Mouse (Mus musculus): ENCODE results near the gene Sbk1. TPM values are rescaled to one million over a fixed set of nuclear protein-coding genes. Genes with fewer than 3 reads are reported as not detected.

Sbk1 gene
- 24.0 and 24.5 TPM in 2 replicates for polyA plus RNA-seq (2016; fragmentation: Nextera tagmentation; extraction: Ambion mirVana)

DNA sequence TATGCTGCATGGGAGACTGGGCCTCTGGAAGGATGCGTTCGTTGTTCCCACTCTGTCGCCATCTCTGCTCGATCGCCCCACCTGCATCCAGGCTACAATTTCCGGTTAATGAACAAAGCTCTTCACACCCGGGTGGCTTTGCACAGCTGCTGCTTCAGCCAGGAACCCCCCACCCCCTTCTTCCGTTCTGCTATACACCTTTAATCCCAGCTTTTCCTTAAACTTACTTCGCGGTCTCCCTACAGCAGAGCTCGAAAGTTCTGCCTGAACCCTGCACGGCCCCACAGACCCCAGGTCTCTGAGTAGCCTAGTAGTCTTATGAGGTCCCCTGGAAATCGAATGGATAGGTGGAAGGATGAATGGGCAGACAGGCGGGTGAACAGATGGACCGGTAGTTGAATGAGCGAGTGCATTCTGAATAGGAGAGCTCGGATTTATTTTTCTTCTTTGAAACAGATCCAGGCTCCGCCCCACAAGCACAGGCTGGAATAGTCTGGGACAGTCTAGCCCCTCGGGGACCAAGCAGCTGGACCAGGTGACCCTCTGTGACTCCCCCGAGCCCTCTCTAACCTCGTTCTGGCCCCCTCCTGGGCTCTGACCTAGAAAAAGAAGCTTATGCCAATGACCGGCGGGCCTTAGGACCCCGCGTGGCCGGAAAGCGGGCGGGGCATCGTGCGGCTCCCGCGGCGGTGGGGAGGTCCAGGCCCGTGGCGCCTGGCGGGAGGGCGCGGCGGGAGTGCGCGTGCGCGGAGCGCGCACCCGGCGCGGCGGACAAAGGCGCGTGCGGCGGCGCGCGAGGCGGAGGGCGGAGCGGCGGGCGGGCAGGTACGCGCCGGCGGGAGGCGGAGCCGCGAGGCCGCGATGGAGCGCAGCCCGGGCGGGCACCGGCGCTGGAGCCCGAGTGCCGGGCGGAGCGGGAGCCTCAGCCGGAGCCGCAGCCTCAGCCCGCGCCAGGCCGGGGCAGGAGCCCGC, at the start of gene Sbk1:
Gene Sbk1 (plus strand): TSS at position 908 of the 972 bp plus-strand sequence.
- peak within 1 kb of the TSS; percentile 83 for H3K27ac ChIP-seq (ENCODE audit: poor library complexity, severe bottlenecking)
- ATAC-seq (ENCODE audit: insufficient number of reproducible peaks, low FRiP score) = peak; percentile 93
- 1% methylated on average over 84 of the region's 85 CpGs for WGBS
- peaks cover 30% of the 10 kb centered on the region for H3K4me1 ChIP-seq (replicated peaks)
- peaks cover 16% of the 10 kb centered on the region; the same call in 1 of the 2 replicates for H3K36me3 ChIP-seq
- H3K4me2 ChIP-seq = peak within 1 kb of the TSS; percentile 98
- H3K27me3 ChIP-seq (replicated peaks) = peaks cover 30% of the 10 kb centered on the region
- peak within 1 kb of the TSS; percentile 95 for H3K9ac ChIP-seq
- H3K4me3 ChIP-seq = peak within 1 kb of the TSS; percentile 88
- no peaks in the 10 kb centered on the region for H3K9me3 ChIP-seq (replicated peaks)

DNA sequence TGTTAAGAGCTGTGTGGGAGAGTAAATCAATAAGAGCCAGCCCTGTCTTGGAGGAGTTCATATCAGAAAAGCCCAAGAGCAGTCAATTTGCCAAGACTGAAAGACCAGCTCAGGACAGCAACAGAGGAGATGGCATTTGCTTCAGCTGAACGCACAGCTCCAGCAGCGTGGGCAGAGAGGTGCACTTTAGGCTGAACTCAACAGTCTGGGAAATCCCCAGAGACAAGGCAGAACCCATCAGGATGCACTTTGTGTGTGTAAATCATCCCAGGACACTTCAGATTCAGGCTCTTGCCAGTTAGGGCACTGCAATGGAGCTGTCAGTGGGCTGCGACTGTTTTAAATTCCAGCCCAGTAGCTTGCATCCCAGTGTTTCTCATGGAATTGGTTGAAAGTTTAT, 49.7 kb upstream of the Sbk1 start:
- ATAC-seq (ENCODE audit: insufficient number of reproducible peaks, low FRiP score) = no peak
- peaks cover 3% of the 10 kb centered on the region; the same call in 1 of the 2 replicates for H3K4me1 ChIP-seq (replicated peaks)
- H3K4me2 ChIP-seq = no peak overlapping the region
- H3K36me3 ChIP-seq = no peaks in the 10 kb centered on the region
- WGBS = 58% methylated on average over 3 of the region's 3 CpGs
- no peak overlapping the region for H3K9ac ChIP-seq
- H3K27ac ChIP-seq (ENCODE audit: poor library complexity, severe bottlenecking) = no peak overlapping the region
- peaks cover 6% of the 10 kb centered on the region; the same call in 1 of the 2 replicates for H3K27me3 ChIP-seq (replicated peaks)
- H3K4me3 ChIP-seq = no peak overlapping the region
- 0 out of 2 replicates have a peak, but pooled peaks cover 6% of the 10 kb centered on the region for H3K9me3 ChIP-seq (replicated peaks)

- H3K4me1 ChIP-seq (replicated peaks) = peaks cover 8% of the 10 kb centered on the region; the same call in 1 of the 2 replicates
- ATAC-seq (ENCODE audit: insufficient number of reproducible peaks, low FRiP score) = no peak
- no peak overlapping the region for H3K4me3 ChIP-seq
- no peak overlapping the region for H3K27ac ChIP-seq (ENCODE audit: poor library complexity, severe bottlenecking)
- no peaks in the 10 kb centered on the region for H3K36me3 ChIP-seq
- H3K9ac ChIP-seq = no peak overlapping the region
- no peaks in the 10 kb centered on the region for H3K9me3 ChIP-seq (replicated peaks)
- peaks cover 6% of the 10 kb centered on the region; the same call in 1 of the 2 replicates for H3K27me3 ChIP-seq (replicated peaks)
- no peak overlapping the region for H3K4me2 ChIP-seq
- WGBS = 22% methylated on average over 5 of the region's 5 CpGs
Observed at GRCm38 (mm10) chr7:126226136-126226535, 46.3 kb upstream of the Sbk1 start.

GRCm38 (mm10) chr7:126230357-126231148, 41.9 kb upstream of the Sbk1 start:
- ATAC-seq (ENCODE audit: insufficient number of reproducible peaks, low FRiP score) = no peak
- no peak overlapping the region for H3K27ac ChIP-seq (ENCODE audit: poor library complexity, severe bottlenecking)
- H3K9me3 ChIP-seq (replicated peaks) = no peaks in the 10 kb centered on the region
- H3K4me2 ChIP-seq = no peak overlapping the region
- peaks cover 8% of the 10 kb centered on the region; the same call in 1 of the 2 replicates for H3K4me1 ChIP-seq (replicated peaks)
- no peaks in the 10 kb centered on the region for H3K36me3 ChIP-seq
- H3K27me3 ChIP-seq (replicated peaks) = no peaks in the 10 kb centered on the region
- H3K9ac ChIP-seq = no peak overlapping the region
- H3K4me3 ChIP-seq = no peak overlapping the region
- WGBS = 54% methylated on average over 8 of the region's 8 CpGs

DNA sequence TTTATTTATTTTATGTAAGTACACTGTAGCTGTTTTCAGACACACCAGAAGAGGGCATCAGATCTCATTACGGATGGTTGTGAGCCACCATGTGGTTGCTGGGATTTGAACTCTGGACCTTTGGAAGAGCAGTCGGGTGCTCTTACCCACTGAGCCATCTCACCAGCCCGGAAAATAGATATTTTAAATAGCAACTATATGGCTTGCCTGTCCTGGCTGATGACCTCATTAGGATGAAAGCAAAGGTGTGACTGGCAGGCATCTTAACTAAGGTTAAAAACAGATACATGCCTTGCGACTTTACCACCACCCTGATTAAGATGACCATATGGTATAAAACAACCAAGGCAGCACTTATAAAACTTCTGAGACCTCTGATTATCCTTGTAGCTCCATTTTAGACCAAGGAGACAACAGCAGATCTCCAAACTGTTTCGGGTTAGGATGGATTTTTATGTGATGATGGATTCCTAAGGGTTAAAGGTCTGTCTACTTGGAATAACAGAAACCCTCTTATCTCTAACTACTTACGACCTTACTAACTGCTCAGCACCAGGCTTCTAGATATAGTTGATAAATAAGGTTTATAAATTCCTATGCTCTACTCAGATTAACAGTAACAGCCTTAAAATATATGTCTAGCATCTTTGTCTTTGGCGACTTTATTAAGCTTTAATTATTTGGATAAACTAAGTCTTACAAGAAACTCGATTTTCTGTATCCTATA, 39.9 kb upstream of the Sbk1 start:
- 59% methylated on average over 8 of the region's 8 CpGs for WGBS
- Histone ChIP-seq H3K4me1 (replicated peaks) (peaks cover 5% of the 10 kb centered on the region), H3K27ac (ENCODE audit: poor library complexity, severe bottlenecking) (no peak overlapping the region), H3K9me3 (replicated peaks) (no peaks in the 10 kb centered on the region), H3K4me2 (no peak overlapping the region), H3K9ac (no peak overlapping the region), H3K36me3 (no peaks in the 10 kb centered on the region), H3K27me3 (replicated peaks) (no peaks in the 10 kb centered on the region), H3K4me3 (no peak overlapping the region)
- no peak for ATAC-seq (ENCODE audit: insufficient number of reproducible peaks, low FRiP score)

DNA sequence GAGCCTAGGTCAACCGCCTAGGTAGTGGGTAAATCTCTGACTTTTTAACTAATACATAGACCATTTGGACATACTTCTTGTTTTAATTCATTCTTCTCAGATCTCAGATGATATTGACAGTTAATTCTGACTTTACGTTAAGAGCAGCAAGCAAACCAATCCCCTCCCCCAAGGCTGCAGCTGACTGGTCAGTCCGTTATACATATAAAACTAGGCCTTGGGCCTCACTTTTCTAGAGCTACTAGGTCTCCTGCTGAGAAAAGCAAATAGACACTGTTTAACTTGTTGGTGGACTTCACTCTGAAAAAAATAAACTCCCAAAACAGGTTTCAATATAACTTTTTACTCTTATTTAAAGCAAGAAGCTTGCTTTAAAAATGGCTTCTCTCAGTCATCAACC, 37.8 kb upstream of the Sbk1 start:
- Histone ChIP-seq H3K4me3 (no peak overlapping the region), H3K4me2 (no peak overlapping the region), H3K36me3 (no peaks in the 10 kb centered on the region), H3K27ac (ENCODE audit: poor library complexity, severe bottlenecking) (no peak overlapping the region), H3K9me3 (replicated peaks) (no peaks in the 10 kb centered on the region), H3K4me1 (replicated peaks) (no peaks in the 10 kb centered on the region; the same call in 1 of the 2 replicates), H3K9ac (no peak overlapping the region), H3K27me3 (replicated peaks) (no peaks in the 10 kb centered on the region)
- no peak for ATAC-seq (ENCODE audit: insufficient number of reproducible peaks, low FRiP score)
- WGBS = 83% methylated on average over 3 of the region's 3 CpGs

DNA sequence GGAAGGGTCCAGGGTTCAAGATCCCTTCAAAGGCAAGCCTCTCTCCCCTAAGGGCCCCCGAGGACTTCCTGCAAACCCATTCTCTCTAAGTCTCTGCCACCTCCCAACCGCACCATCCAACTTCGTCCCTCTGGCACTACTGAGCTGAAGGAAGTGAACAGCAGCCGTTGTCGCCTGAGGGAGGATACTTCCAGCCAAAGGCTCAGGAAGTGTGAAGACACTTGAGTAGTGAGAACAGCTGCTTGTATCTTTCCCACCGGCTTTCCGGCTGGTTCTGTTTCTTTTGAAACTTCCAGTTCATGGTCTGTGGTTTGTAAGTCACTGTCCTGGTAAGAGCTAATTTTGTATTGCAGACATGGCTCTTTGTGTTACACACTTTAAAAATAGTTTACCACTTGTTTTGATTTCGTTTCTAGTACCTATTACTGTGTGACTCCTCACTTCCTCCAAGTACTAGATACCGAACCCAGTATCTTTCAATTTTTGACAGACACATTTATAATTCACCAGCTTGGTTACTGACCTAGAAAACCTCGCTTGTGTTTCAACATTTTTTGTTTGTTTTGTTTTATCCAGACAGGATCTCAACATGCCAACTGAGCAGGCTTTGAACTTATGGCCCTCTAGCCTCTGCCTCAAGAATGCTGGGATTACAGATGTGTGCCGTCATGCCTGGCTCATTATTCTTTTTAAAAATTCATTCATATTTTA, 36.2 kb upstream of the Sbk1 start:
- 46% methylated on average over 11 of the region's 11 CpGs for WGBS
- H3K4me3 ChIP-seq = no peak overlapping the region
- H3K9ac ChIP-seq = no peak overlapping the region
- H3K36me3 ChIP-seq = no peaks in the 10 kb centered on the region
- H3K27ac ChIP-seq (ENCODE audit: poor library complexity, severe bottlenecking) = no peak overlapping the region
- ATAC-seq (ENCODE audit: insufficient number of reproducible peaks, low FRiP score) = no peak
- H3K27me3 ChIP-seq (replicated peaks) = no peaks in the 10 kb centered on the region
- no peak overlapping the region for H3K4me2 ChIP-seq
- H3K9me3 ChIP-seq (replicated peaks) = no peaks in the 10 kb centered on the region
- no peaks in the 10 kb centered on the region; the same call in 1 of the 2 replicates for H3K4me1 ChIP-seq (replicated peaks)

GRCm38 (mm10) chr7:126236794-126237192, 35.6 kb upstream of the Sbk1 start:
- Histone ChIP-seq H3K4me2 (no peak overlapping the region), H3K4me3 (no peak overlapping the region), H3K27me3 (replicated peaks) (no peaks in the 10 kb centered on the region), H3K27ac (ENCODE audit: poor library complexity, severe bottlenecking) (no peak overlapping the region), H3K4me1 (replicated peaks) (no peaks in the 10 kb centered on the region; the same call in 1 of the 2 replicates), H3K36me3 (no peaks in the 10 kb centered on the region), H3K9me3 (replicated peaks) (no peaks in the 10 kb centered on the region), H3K9ac (no peak overlapping the region)
- ATAC-seq (ENCODE audit: insufficient number of reproducible peaks, low FRiP score) = no peak
- 59% methylated on average over 5 of the region's 5 CpGs for WGBS

GRCm38 (mm10) chr7:126240814-126241360, 31.5 kb upstream of the Sbk1 start:
- H3K9ac ChIP-seq = no peak overlapping the region
- no peak overlapping the region for H3K4me2 ChIP-seq
- no peaks in the 10 kb centered on the region for H3K9me3 ChIP-seq (replicated peaks)
- H3K36me3 ChIP-seq = no peaks in the 10 kb centered on the region
- 78% methylated on average over 14 of the region's 14 CpGs for WGBS
- no peak overlapping the region for H3K27ac ChIP-seq (ENCODE audit: poor library complexity, severe bottlenecking)
- no peak for ATAC-seq (ENCODE audit: insufficient number of reproducible peaks, low FRiP score)
- no peaks in the 10 kb centered on the region for H3K27me3 ChIP-seq (replicated peaks)
- H3K4me3 ChIP-seq = no peak overlapping the region
- H3K4me1 ChIP-seq (replicated peaks) = no peaks in the 10 kb centered on the region; the same call in 1 of the 2 replicates
